Mouse (Mus musculus) hindlimb bud, embryonic 11.5 days (tissue): ENCODE measurements around the gene Lat2.

Source experiments
- DNase-seq: peaks from one replicate; pipeline ENCODE4 v3.0.0-alpha.2; 2012; ENCODE audit warnings: low read depth, low spot score; ENCODE audit errors: extremely low spot score

Lat2 gene

GRCm38 (mm10) chr5:134613727-134614126, 1.1 kb downstream of the Lat2 start:
- DNase-seq, result no peak

GRCm38 (mm10) chr5:134611810-134612521, 2.9 kb downstream of the Lat2 start:
- no peak for DNase-seq

DNA sequence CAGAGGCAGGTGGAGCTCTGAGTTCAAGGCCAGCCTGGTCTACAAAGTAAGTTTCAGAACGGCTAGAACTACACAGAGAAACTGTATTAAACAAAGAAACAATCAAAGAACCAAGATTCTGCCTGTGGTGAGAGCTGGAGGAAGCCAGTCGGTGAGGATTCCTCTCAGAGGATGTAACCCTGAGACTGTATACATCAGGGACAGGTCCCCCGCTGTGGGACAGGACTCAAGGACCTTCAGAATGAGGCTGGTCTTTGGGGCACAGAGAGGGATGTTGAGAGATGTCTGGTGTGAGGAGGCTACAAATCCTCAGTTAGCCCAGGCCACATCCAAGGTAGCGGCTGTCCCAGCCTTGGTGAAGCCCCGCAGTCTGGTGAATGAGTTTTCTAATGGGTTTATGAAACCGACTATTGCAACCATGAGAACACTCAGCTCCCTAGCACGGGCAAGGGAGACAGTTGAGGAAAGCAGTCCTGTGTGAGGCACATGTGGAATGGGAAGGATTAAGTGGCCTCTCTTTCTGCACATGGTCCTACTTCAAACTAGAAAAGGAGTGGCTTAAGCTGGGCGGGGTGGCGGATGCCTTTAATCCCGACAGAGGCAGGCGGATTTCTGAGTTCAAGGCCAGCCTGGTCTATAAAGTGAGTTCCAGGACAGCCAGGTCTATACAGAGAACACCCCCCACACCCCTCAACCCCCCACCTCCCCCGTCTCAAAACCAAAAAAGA, 4.7 kb downstream of the Lat2 start:
- DNase-seq, result no peak

- no peak for DNase-seq
Observed at GRCm38 (mm10) chr5:134607121-134607520, 7.7 kb downstream of the Lat2 start.

DNA sequence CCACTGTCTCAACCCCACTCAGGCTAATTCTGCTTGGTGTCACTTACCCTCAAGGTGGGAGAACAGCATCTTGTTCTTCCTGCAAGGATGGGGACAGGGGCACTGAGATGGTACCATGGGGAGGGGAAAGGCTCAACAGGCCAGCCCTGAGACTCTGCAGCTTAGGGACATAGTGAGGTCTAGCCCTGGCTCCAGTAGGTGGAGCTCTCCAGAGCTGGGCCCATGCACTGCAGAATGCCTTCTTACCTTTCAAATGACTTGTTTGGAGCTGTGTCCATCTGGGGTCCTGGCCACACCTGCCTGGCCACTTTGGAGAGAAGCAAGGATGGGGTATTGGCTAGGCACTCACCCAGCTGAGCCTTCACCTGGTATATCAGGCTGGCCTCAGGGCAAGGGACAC, 8.5 kb downstream of the Lat2 start:
- DNase-seq, result no peak

- no peak for DNase-seq
Observed at GRCm38 (mm10) chr5:134604376-134604775, 10.4 kb downstream of the Lat2 start.

- DNase-seq, result no peak
Observed at GRCm38 (mm10) chr5:134597711-134598110, 17.1 kb downstream of the Lat2 start.

GRCm38 (mm10) chr5:134593093-134593492, 21.7 kb downstream of the Lat2 start:
- no peak for DNase-seq

- no peak for DNase-seq
Observed at GRCm38 (mm10) chr5:134592026-134592581, 22.7 kb downstream of the Lat2 start.

- no peak for DNase-seq
Observed at GRCm38 (mm10) chr5:134589900-134590299, 24.9 kb downstream of the Lat2 start.

DNA sequence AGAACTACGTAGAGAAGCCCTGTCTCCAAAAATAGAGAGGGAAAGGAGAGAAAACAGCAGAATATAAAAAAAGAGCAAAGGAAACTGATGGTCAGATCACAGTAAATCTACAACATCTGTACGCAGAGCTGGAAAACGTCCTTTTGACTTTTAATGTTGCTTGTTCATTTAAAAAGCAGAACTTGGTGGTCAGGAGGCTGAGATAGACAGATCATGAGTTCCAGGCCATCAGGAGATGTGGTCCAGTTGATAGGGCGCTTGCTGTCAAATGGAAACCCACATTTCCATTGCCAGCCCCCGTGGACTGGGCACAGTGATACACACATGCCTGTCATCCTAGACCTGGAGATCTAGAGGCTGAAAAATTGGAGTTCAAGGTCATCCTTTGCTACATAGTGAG, 30.0 kb downstream of the Lat2 start:
- DNase-seq, result no peak

GRCm38 (mm10) chr5:134583884-134584213, 31.0 kb downstream of the Lat2 start:
- no peak for DNase-seq

- no peak for DNase-seq
Observed at GRCm38 (mm10) chr5:134583006-134583883, 31.6 kb downstream of the Lat2 start.

GRCm38 (mm10) chr5:134582221-134582907, 32.5 kb downstream of the Lat2 start:
- DNase-seq, result peak; percentile 93

GRCm38 (mm10) chr5:134581146-134581545, 33.7 kb downstream of the Lat2 start, which contains the start of gene Rfc2:
Gene Rfc2 (plus strand): TSS chr5:134581366.
- no peak for DNase-seq

GRCm38 (mm10) chr5:134579135-134579534, 35.7 kb downstream of the Lat2 start:
- DNase-seq, result no peak

GRCm38 (mm10) chr5:134577534-134577933, 37.3 kb downstream of the Lat2 start:
- no peak for DNase-seq

- no peak for DNase-seq
Observed at GRCm38 (mm10) chr5:134576517-134577220, 38.2 kb downstream of the Lat2 start.

- DNase-seq, result no peak
Observed at GRCm38 (mm10) chr5:134575833-134576232, 39.0 kb downstream of the Lat2 start.
